Mouse (Mus musculus): ENCODE results near the gene Tuba3b. TPM values are rescaled to one million over a fixed set of nuclear protein-coding genes. Genes with fewer than 3 reads are reported as not detected.
A peak's percentile ranks its signal among the peaks of the same experiment; 100 is the strongest.

The Tuba3b gene
- polyA plus RNA-seq, 1 experiment from 2014 or later: not detected

DNA sequence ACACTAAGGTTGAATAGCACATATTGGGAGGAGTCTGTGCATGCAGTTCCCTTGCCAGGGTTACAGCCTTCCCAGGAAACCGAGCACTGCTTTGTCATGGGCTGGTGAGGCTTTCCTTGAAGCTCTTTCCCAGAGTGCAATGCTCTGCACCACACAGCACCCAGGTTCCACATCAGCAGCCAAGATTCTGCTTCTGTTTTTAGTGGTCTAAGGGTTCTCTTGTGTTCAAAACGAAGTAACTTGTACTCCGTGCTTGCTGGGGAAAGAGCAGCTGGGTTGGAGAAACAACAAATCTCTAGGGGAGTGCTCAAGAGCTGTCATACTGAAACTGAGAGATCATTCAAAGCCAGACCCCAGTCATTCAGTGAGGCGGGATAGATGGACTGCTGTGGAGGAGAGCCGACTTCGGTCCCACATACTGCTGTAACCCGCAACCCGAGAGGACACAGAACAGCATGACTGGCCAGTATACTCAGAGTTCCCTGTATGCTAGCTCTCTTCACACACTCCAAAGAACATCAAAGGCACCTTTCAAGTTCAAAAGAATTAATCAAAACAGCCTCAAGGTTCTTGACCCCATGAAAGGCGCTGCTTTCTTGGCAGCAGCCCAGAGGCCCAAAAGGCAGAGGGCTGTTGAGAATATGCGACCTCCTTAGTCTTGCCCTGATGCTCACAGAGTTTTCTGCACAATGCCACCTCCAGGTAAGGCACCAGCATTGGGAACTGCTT lies 36.9 kb upstream of the Tuba3b start:
- Histone ChIP-seq H3K9ac (replicated peaks) (no peak overlapping the region), H3K4me2 (ENCODE audit: low read depth, low read length) (no peak overlapping the region; the same call in 1 of the 2 replicates), H3K27ac (ENCODE audit: low read depth) (no peak overlapping the region), H3K36me3 (replicated peaks; ENCODE audit: insufficient read depth, low read length) (no peaks in the 10 kb centered on the region), H3K4me1 (ENCODE audit: insufficient read depth) (peaks cover 3% of the 10 kb centered on the region; the same call in 1 of the 2 replicates), H3K9me3 (ENCODE audit: low read length) (no peaks in the 10 kb centered on the region), H3K27me3 (ENCODE audit: insufficient read depth, low read length) (no peaks in the 10 kb centered on the region), H3K4me3 (ENCODE audit: low read depth, low read length) (no peak overlapping the region)
- DNase-seq: no peak
- peak; percentile 40; the same call in 1 of the 2 replicates for ATAC-seq
- TF ChIP-seq CTCF (IDR thresholded peaks at IDR 0.05; ENCODE audit: low read depth) (no peak), EP300 (IDR thresholded peaks at IDR 0.05; ENCODE audit: low read depth) (no peak)
- WGBS (ENCODE audit: insufficient replicate concordance): 61% methylated on average over 10 of the region's 10 CpGs

DNA sequence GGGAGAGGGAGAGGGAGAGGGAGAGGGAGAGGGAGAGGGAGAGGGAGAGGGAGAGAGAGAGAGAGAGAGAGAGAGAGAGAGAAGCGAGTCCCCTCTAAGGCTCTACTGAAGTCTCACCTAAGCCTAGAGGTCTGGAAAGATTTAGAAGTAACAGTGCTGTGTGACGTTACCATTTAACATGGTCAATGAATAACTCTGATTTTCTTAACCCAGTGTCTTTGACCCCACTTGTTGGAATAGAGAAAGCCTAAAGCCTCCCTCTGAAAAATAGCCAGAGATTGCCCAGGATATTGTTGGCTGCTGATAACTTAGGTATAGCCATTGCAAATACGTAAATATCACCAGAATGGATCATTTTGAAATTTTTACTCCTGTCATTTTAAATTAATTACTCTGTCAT lies 35.8 kb upstream of the Tuba3b start:
- Histone ChIP-seq H3K27me3 (ENCODE audit: insufficient read depth, low read length) (no peaks in the 10 kb centered on the region), H3K9me3 (ENCODE audit: low read length) (no peaks in the 10 kb centered on the region), H3K4me1 (ENCODE audit: insufficient read depth) (peaks cover 3% of the 10 kb centered on the region; the same call in 1 of the 2 replicates), H3K9ac (replicated peaks) (no peak overlapping the region), H3K36me3 (replicated peaks; ENCODE audit: insufficient read depth, low read length) (no peaks in the 10 kb centered on the region), H3K4me2 (ENCODE audit: low read depth, low read length) (no peak overlapping the region), H3K4me3 (ENCODE audit: low read depth, low read length) (no peak overlapping the region), H3K27ac (ENCODE audit: low read depth) (no peak overlapping the region)
- no peak for TF ChIP-seq CTCF (IDR thresholded peaks at IDR 0.05; ENCODE audit: low read depth)
- TF ChIP-seq EP300 (IDR thresholded peaks at IDR 0.05; ENCODE audit: low read depth): no peak
- DNase-seq: no peak
- ATAC-seq: no peak
- 68% methylated on average over 3 of the region's 3 CpGs for WGBS (ENCODE audit: insufficient replicate concordance)

DNA sequence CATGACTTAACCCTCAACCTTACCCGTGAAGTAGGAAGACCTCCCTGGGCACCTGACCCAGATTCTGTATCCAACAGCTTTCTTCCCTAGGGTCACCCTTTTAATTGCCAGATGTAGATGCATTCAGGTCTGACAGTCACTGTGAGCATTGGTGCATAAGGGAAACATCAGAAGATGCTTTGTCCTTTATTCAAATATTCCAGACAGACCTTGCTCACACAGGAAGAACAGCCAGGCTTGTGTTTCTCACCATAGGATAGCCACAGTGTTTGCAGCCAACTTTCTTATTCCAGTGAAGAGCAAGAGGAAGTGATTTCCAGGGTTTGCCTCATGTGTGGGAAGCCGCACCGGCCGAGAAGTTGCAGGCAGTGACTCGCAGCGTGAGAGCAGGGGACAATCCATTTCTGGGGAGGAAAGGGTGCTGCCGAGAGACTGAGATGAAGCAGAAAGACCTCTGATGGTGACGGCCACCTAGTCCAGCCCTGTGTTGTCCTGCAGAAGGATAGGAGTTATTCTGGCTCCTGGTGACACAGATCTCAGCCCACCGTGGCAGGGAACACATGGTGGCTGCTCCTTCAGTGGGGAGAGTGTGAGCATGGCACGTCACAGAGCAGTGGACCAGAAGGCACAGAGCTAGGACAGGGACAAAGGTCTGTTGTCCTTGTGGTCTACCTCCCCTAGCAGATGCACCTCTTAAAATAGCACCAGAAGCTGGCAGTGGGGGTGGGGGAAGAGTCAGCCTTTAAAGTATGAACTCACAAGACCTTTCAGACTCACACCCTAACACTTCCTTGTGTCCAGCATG lies 34.0 kb upstream of the Tuba3b start:
- Histone ChIP-seq H3K4me1 (ENCODE audit: insufficient read depth) (peaks cover 3% of the 10 kb centered on the region; the same call in 1 of the 2 replicates), H3K9me3 (ENCODE audit: low read length) (no peaks in the 10 kb centered on the region), H3K27ac (ENCODE audit: low read depth) (no peak overlapping the region), H3K4me2 (ENCODE audit: low read depth, low read length) (peak overlapping the region; percentile 45), H3K9ac (replicated peaks) (no peak overlapping the region), H3K4me3 (ENCODE audit: low read depth, low read length) (no peak overlapping the region), H3K36me3 (replicated peaks; ENCODE audit: insufficient read depth, low read length) (no peaks in the 10 kb centered on the region), H3K27me3 (ENCODE audit: insufficient read depth, low read length) (no peaks in the 10 kb centered on the region)
- TF ChIP-seq EP300 (IDR thresholded peaks at IDR 0.05; ENCODE audit: low read depth) (no peak), CTCF (IDR thresholded peaks at IDR 0.05; ENCODE audit: low read depth) (no peak)
- 33% methylated on average over 10 of the region's 10 CpGs for WGBS (ENCODE audit: insufficient replicate concordance)
- ATAC-seq: peak; percentile 67
- DNase-seq: no peak

DNA sequence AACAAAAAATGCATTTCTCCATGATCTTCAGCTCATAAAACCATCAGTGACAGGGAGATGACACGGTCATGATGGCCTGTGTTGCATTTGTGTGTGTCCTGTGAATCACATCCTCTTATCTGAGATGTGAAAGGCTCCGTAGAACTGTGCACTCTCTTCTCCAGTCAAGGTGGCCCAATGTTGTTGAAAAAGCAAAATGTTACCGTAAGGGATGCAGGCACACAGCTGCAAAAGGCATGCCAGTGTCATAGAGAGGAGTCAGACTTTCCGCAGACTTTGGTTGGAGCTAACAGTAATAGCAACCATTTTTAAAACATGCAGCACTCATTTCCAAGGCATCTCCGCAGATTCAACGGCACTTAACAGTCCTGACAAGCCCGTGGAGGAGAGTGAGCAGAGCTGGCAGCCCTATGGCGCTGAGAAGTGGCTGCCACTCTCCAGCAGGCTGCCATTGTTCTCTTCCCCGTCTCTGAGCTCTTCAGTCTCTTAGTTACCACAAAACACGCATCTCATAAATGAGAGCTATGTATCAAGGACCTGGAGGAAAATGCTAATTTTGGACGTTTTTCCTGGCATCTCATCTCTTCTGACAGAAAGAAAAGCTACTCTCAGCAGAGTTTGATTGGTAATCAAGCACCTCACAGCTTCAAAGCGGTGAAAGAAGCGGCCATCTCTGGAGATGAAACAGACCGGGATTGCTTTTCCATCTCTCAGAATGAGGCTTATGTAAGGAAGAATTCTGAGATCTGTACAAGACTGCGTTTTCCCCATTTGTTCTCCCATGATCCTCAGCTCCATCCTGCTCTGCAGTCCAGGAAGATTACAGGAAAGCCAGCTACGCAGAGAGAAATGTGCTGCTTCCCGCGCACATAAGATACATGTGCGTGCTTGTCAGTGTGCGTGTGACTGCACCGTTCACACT lies 30.2 kb upstream of the Tuba3b start:
- Histone ChIP-seq H3K36me3 (replicated peaks; ENCODE audit: insufficient read depth, low read length) (no peaks in the 10 kb centered on the region), H3K9me3 (ENCODE audit: low read length) (no peaks in the 10 kb centered on the region), H3K27ac (ENCODE audit: low read depth) (no peak overlapping the region), H3K4me3 (ENCODE audit: low read depth, low read length) (no peak overlapping the region), H3K4me1 (ENCODE audit: insufficient read depth) (peaks cover 3% of the 10 kb centered on the region; the same call in 1 of the 2 replicates), H3K27me3 (ENCODE audit: insufficient read depth, low read length) (no peaks in the 10 kb centered on the region), H3K9ac (replicated peaks) (no peak overlapping the region), H3K4me2 (ENCODE audit: low read depth, low read length) (no peak overlapping the region)
- no peak for DNase-seq
- TF ChIP-seq EP300 (IDR thresholded peaks at IDR 0.05; ENCODE audit: low read depth): no peak
- TF ChIP-seq CTCF (IDR thresholded peaks at IDR 0.05; ENCODE audit: low read depth): no peak
- WGBS (ENCODE audit: insufficient replicate concordance): 79% methylated on average over 21 of the region's 21 CpGs
- ATAC-seq: no peak

DNA sequence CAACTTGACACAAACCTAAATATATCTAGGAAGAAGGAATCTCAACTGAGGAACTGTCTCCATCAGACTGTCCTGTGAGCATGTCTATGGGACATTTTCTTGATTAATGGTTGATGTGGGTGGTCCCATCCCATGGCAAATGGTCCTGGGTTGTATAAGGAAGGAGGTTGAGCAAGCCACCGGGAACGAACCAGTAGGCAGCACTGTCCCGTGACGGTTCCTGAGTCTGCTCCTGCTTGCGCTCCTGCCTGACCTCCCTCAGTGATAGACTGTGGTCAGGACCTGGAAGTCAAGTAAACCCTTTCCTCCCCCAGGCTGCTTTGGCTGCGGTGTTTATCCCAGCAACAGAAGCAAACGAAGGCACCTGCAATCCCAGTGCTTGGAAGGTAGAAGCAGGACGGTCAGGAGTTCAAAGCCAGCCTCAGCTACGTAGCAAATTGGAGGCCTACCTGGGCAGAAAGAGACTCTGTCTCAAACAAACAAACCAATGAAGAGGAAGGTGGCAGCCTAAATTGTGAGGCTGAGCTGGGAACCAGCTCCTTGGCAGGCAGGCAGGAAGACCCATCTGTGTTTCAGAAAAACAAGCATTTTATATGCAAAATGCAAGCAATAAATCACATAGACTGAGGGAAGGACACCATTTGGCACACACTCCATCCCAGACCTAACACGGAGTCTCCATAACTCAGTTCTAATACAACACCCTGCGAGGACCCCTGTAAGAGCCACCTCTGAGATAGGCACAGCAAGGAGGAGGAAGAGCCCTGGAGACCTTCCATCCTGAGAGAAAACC lies 24.9 kb upstream of the Tuba3b start:
- no peak overlapping the region for H3K27ac ChIP-seq (ENCODE audit: low read depth)
- no peak for ATAC-seq
- no peak overlapping the region for H3K9ac ChIP-seq (replicated peaks)
- H3K4me1 ChIP-seq (ENCODE audit: insufficient read depth): peaks cover 12% of the 10 kb centered on the region
- no peaks in the 10 kb centered on the region for H3K36me3 ChIP-seq (replicated peaks; ENCODE audit: insufficient read depth, low read length)
- no peaks in the 10 kb centered on the region for H3K9me3 ChIP-seq (ENCODE audit: low read length)
- WGBS (ENCODE audit: insufficient replicate concordance): 74% methylated on average over 11 of the region's 11 CpGs
- H3K27me3 ChIP-seq (ENCODE audit: insufficient read depth, low read length): no peaks in the 10 kb centered on the region
- no peak overlapping the region for H3K4me2 ChIP-seq (ENCODE audit: low read depth, low read length)
- DNase-seq: no peak
- TF ChIP-seq CTCF (IDR thresholded peaks at IDR 0.05; ENCODE audit: low read depth) (no peak), EP300 (IDR thresholded peaks at IDR 0.05; ENCODE audit: low read depth) (no peak)
- H3K4me3 ChIP-seq (ENCODE audit: low read depth, low read length): no peak overlapping the region
